Comparison of ENCODE assay signal across 18 mouse cellular contexts in the genomic region with DNA sequence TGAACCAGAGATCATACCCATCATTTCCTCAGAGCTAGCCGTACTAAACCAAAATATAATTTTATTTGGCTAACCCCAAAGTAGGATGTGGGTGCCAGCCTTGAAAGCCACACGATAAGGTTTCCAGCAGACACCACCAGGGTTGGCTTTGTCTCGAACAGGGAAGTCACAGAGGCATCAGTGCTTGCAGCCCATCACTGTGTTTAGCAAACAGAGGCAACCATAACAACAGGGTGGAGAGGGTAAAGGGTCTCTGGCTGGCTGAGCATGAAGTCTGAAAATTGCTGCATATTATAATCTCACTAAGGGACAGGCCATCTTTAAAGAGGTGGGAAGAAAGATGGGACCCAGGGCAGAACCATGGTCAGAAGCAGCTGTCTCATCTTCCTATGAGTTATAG.
"Had no signal": no experiment of that assay in that cellular context is flagged by ENCODE, and none has a peak within 500 bp of the region (broad histone marks: within the 10 kb centered on the region; RNA-seq: fewer than 3 reads in every experiment).

No protein-coding gene starts in this region.

- H3K4me1 ChIP-seq: liver, embryonic 12.5 days; liver, embryonic 15.5 days; lung, embryonic 15.5 days; megakaryocyte, embryonic 14.5 days had no signal

- H3K4me3 ChIP-seq: limb, embryonic 13.5 days; liver, embryonic 12.5 days; liver, embryonic 15.5 days; lung, embryonic 15.5 days; megakaryocyte, embryonic 14.5 days; neural tube, embryonic 13.5 days had no signal

- DNase-seq: left cerebral cortex, postnatal 4 days; liver; lung, adult 18-20 months; lung, postnatal 10 days; lung, postnatal 36 days; retina, postnatal 1 day; right cerebral cortex, postnatal 25 days; thymus, adult 18-20 months; thymus, postnatal 14 days; thymus, postnatal 4 days had no signal

- H3K27ac ChIP-seq: limb, embryonic 13.5 days; liver, embryonic 12.5 days; liver, embryonic 15.5 days; lung, embryonic 15.5 days; neural tube, embryonic 13.5 days had no signal

- H3K9me3 ChIP-seq: limb, embryonic 13.5 days; liver, embryonic 12.5 days; liver, embryonic 15.5 days; lung, embryonic 15.5 days; neural tube, embryonic 13.5 days had no signal

- H3K36me3 ChIP-seq: limb, embryonic 13.5 days; liver, embryonic 12.5 days; liver, embryonic 15.5 days; lung, embryonic 15.5 days; neural tube, embryonic 13.5 days had no signal

- H3K9ac ChIP-seq: limb, embryonic 13.5 days; liver, embryonic 12.5 days; liver, embryonic 15.5 days; lung, embryonic 15.5 days; neural tube, embryonic 13.5 days had no signal

- H3K27me3 ChIP-seq: liver, embryonic 12.5 days; liver, embryonic 15.5 days; lung, embryonic 15.5 days; megakaryocyte, embryonic 14.5 days had no signal

- ATAC-seq: intestine, postnatal 0 days; liver, embryonic 12.5 days had no signal

- H3K4me2 ChIP-seq: limb, embryonic 13.5 days; liver, embryonic 12.5 days; liver, embryonic 15.5 days; lung, embryonic 15.5 days; midbrain, embryonic 11.5 days; neural tube, embryonic 13.5 days had no signal
